Mouse (Mus musculus): ENCODE measurements around the gene Ina.
A peak's percentile ranks its signal among the peaks of the same experiment; 100 is the strongest.

Gene Ina

GRCm38 (mm10) chr19:47057684-47058083, 43.2 kb downstream of the Ina start:
- no peak for DNase-seq (ENCODE audit: low spot score)

GRCm38 (mm10) chr19:47065860-47066259, 51.4 kb downstream of the Ina start:
- no peak for DNase-seq (ENCODE audit: low spot score)

- peak; percentile 98 for DNase-seq (ENCODE audit: low spot score)
Observed at GRCm38 (mm10) chr19:47067096-47067882, 52.8 kb downstream of the Ina start, which contains the start of gene Taf5. Gene Taf5 (plus strand): TSS chr19:47067746.

GRCm38 (mm10) chr19:47067924-47068611, 53.6 kb downstream of the Ina start:
- DNase-seq (ENCODE audit: low spot score): peak; percentile 91
